Mouse (Mus musculus) embryo, embryonic 10.5 days (tissue): ENCODE results near the gene Ralgps1.
"Not testable (repeated sequence)": the region's sequence is repeated elsewhere in the genome, so short reads cannot be mapped to it uniquely, and the experiment has no call there.

Experiments
- DNase-seq: peaks from one replicate; pipeline ENCODE4 v3.0.0-alpha.2; 2015; ENCODE audit warnings: low spot score

Gene Ralgps1

DNA sequence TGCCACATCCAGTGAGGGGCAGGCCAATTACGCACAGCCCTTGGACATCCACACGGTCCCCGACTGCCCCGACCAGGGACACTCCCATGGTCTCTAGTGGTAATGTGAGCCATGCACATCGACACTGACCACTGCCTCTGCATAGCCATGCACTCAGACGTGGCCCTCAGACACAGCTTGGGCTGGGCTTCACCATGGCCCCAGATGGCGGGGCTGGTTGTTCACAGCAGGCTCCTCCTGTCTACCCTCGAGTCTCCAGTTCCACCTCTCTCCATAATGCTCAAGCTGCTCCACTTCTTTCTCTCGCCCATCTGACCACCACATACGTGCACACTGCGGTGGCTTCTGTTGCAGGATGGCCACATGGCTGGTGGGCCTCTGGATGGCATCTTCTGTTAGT lies 160.0 kb downstream of the Ralgps1 start:
- DNase-seq = not testable (repeated sequence)

DNA sequence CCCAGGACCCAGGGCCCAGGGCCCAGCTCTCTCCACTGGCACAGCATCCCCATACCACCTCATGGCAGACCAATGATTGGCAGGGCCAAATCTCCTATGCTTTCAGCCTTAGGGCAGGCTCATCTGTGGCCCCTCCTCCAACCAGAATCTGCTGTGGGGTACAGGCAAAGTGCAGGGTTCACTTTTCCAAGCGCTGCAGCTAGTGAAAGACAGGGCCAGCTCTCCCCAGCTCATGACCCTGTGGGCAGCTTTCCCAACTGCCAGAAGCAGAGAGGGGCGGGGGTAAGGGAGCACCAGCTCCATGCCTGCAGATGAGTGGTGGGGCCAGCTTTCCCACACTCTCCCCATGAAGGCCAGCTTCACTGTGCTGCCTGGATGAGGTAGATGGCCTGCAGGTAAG lies 160.4 kb downstream of the Ralgps1 start:
- no peak for DNase-seq

DNA sequence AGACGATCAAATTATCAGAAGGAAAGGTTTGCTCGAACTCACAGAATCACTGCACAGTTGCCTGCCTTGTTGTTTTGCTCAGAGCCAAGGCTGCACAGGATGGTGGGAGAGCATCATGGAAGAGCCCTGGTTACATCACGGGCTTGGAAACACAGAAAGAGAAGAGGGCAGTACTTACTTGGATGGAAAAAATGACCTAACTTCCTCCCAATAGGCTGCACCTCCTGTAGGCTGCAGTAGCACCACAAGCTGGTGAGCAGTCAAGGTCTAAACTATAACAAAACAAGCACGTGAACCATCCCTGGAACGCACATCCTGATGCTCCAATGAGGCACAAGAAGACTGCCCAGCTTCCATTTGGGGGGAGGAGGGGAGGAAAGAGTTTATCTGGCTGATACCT lies 163.2 kb downstream of the Ralgps1 start:
- DNase-seq = no peak

DNA sequence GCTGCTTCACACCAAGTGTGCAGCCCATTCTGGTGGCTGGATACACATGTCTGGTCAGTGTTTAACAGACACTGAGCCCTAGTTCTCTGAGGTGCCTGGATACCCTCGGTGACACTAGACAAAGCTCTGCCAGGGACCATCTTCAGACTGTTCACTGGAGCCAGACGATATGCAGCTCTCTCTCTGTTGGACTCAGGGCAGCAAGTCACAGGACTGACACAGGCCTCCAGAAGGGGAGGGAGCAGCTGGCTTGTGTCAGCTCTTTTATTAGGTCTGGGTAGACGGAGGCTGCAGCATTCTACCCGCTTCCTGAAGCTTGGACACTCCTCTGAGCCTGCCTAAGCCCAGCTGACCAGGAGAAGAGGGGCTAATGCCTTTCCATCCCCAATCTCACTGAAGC lies 164.2 kb downstream of the Ralgps1 start:
- DNase-seq = peak; percentile 27

DNA sequence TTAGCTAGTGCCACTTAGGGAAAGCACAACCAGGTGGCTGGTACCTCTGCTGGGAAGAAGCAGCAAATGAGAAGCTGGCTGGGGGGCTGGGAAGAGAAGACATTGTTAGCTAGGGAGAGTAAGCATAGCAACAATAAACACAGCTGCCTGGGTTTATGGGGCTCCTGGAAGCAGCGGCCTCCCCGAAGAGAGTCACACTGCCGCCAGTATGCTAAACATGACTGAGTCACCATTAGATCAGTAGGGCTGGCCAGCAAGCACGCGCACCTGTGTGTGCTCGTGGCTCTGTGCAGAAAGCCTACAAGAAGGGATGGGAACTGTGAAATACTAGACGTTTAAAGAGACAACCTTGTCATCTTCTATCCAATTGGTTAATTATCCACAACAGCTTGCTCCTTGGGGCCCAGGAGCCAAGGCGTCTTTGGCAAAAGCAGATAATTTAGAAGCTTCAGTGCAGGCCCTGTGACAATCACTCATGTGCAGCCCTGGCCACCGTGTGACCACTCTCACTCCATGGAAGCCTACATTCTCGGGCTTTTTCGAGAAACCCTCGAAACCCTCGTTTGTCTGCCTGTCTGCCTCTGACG lies 165.3 kb downstream of the Ralgps1 start:
- DNase-seq = peak; percentile 7

DNA sequence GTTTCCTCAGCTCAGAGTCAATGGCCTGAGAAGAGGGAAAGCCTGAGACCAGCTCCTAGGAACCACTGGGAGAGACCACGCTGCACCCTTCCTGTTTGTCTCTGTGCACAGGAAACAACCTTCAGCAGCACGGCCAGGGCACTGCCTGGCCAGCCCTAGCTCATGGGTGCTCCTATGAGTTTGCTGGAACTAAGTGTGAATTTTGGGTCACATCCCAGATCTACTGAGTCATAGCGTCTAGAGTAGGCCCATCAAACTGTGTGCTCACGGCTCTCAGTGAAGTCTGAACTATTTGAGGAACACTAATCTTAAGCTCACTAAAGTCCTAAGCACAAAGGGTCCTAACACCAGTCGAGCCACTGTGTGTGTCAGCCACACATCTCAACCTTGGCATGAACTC lies 166.3 kb downstream of the Ralgps1 start:
- DNase-seq = no peak

DNA sequence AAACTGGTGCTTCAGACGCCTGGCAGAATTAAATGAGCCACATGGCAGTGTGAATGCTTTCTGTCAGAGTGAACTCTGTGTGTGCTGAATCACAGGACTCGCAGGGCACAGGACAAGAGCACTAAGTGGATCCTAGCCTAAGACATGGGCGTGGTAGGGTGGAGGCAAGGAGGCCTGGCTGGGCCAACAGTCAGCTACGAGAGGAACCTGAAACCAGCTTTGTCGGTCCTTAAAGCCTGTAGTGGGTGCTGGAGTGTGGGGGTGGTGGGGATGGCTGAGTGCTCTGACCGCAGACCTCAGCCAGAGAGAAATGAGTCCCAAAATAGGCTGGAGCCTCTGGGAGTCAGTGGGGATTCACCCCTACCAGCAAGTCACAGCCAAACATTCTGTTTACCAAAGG lies 168.0 kb downstream of the Ralgps1 start:
- no peak for DNase-seq

DNA sequence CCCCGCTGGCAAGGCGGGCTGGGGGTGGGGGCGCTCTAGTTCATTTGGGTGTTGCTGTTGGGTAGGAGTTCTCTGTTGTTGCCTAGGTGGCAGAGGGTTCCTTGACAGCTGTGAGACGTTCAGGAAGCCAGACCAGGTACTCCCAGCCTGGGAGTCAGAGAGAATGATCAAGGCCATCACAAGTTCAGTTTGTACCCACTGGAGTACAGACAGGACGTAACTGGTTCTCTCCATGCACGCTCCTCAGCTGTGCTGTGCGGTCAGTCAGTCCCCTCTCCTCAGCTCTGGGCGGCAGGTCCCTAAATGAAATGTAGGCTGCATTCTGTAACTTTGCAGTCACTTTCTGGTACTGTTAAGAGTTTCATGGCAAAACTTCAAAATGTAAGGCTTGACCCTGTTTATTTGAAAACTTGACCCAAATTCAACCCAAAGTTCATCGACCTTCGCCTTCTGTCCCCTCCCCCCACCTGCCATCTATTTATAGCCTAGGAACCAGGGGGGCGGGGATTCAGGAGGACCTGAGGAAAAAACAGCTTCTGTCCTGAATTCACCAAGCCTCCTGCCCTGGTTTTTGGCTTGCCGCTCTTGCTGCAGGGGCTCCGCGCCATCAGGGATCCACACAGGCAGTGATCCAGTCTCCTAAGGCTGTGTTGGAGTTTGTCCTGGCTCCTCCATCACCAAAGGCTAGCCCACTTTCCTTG lies 170.8 kb downstream of the Ralgps1 start:
- peak; percentile 21 for DNase-seq

DNA sequence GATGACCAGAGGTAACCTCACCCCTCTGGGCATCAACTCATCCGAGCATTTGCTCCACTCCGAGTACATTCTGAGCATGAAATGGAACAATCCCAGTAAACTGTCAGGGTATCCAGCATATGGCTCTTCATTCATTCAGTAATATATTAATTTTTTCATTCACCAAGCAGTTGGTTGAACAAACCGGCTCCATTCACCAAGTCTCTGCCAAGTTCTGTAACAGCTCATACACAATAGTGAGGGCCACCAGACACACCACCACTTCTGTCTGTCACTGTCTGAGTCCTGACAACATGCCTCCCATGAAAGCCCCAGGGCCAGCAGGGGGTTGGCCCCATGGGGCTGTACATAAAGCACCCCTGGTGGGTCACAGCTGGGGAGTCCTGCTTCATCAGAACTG lies 181.3 kb downstream of the Ralgps1 start:
- no peak for DNase-seq

DNA sequence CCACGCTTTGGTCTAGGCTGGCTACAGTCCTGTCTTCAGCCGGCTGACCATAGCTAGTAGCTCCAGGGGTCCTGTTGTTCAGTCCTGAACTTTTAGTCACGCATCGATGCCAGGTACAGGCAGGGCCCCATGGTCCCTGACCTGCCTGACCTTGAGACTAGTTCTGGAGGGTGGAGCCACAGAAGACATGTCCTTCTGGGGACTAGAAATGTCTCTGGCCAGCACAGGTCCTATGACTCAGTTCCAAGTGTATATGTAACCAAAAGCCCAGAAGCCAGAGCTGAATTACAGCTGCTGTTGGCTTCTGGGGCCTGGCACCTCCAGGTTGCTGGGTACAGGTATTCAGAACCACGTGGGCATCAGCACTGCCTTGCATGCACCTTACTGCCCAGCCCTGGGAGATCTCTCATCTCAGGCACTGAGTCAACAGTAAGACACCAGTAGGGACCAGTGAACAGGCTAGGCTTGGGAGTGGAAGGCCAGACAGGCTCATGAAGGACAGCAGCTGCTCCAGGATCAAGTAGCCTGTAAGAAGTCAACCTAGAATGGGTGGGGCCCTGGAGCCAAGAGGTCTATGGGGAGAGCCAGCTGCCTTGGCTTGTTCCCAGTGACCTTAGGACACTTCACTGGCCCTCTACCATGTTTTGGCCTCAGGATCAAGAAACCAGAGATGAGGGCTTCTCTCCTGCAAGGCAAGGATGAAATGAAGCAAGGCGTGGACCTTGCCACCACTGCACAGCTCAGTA lies 182.2 kb downstream of the Ralgps1 start:
- DNase-seq = no peak

DNA sequence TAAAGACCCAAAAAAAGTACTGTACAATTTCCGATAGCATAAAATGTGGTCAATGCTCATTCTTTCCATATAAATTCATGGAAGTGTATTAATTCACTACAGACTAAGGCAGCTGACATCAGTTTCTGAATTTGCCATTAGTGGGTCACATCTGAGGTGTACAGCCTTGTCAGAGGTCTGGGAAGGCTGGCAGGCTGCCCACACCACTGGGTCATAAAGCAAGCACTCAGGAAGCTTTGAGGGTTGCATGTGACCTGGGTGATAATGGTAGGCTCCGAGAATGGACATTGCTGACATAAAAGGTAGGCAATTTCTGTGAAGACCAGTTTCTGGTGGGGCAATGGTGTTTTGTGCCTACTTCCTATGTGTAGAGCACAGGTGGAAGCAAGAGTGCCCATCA lies 183.4 kb downstream of the Ralgps1 start:
- no peak for DNase-seq

DNA sequence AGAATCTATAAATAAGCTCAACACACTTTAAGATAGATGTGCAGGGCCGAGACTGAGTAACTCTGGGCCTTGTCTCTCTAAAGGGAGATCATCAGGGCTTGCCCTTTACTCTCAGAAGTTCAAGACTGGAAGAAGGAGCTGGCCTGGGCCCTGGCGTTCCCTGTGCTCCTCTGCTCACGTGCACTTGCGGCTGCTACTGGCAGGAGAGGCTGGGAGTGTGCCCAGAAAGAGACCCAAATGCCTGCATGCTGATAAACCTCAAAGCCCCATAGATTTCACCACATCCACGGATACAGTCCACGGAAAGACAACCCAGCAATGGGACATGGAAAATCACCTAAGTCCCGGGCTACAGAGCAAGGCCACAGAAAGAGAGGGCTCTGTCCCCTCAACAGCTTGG lies 184.8 kb downstream of the Ralgps1 start:
- DNase-seq = no peak

DNA sequence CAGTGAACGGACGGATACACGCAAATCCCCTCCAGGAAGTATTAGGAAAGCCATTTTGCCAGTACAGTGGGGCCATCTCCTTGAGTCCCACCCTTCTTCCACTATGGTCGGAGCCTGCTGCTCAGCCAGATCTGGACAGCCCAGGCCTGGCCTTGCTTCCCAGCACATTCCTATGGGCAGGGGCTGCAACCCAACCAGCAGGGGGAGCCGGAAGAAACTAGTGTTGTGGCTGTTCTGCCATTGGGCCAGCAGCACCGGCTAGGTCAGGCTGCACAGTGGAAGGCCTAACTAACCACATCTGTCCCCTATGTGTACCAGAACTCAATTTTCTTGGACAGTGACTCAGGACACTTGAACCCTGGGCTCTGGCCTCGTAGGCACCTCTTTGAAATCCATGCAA lies 186.0 kb downstream of the Ralgps1 start:
- peak; percentile 52 for DNase-seq

DNA sequence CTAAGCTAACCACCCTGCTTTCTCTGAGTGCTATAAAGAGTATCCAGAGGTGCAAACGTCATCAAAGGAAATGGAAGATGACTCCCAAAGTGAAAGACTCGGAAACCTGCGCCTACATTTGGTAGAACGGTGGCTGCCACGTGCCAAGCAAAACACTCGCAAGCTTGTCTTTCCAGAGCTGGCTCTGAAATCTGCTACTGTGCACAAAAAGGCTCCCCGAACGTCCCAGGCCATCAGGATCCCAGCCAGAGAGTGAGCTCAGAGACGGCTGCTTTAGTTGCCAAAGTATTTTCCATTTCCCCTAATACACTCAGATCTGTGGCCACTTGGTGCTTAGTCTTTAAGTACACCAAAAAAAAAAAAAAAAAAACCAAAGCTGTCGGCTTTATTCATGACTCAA lies 186.6 kb downstream of the Ralgps1 start:
- DNase-seq = no peak

DNA sequence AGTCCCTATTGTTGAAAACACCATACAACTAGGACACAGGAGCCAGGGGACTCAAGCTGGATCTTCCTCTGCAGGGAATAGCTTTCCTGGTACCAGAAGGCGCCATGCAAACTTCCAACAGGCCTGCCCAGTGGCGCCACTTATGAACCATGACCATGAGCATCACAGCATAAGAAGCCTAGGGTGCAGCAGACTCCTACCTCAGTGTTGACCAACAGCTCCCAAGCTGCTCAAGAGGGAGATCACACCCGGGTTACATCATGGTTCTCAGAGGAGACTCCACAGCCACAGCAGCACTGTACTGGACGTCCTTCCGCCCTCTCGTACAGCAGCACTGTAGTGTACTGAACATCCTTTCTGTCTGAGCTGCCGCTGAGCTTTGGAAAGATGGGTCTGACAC lies 188.0 kb downstream of the Ralgps1 start:
- no peak for DNase-seq

DNA sequence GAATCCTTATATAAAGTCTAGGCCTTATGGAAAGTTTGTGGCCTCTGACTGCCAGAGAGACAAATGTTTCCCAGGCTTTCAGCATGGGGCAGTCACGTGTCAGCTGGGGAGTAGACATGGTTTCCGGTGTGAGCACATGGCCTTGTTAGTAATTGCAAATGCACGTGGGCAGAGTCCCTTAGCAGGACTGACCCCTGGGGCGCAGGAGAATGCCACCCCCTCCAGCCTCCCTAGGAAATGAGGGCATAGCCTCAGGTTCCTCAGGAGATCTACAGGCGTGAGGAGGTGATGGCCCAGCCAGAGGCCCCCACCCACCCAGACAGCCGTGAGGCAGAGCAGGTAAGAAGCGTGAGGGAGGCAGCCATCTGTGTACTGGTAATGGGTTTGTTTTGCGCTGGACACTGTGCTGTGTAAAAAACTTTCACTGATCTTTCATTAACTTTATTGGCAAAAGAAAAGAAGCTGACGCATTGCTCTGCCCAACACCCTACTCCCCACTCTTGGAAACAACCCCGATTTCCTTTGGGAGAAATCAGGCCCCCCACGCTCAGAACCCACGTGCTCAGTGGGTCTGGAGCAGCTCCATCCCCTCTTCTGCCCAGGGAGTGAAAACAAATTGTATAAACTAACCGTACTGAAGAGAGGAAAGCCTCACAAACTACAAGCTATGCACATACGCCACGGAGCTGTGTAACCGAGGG lies 191.2 kb downstream of the Ralgps1 start:
- peak; percentile 30 for DNase-seq

DNA sequence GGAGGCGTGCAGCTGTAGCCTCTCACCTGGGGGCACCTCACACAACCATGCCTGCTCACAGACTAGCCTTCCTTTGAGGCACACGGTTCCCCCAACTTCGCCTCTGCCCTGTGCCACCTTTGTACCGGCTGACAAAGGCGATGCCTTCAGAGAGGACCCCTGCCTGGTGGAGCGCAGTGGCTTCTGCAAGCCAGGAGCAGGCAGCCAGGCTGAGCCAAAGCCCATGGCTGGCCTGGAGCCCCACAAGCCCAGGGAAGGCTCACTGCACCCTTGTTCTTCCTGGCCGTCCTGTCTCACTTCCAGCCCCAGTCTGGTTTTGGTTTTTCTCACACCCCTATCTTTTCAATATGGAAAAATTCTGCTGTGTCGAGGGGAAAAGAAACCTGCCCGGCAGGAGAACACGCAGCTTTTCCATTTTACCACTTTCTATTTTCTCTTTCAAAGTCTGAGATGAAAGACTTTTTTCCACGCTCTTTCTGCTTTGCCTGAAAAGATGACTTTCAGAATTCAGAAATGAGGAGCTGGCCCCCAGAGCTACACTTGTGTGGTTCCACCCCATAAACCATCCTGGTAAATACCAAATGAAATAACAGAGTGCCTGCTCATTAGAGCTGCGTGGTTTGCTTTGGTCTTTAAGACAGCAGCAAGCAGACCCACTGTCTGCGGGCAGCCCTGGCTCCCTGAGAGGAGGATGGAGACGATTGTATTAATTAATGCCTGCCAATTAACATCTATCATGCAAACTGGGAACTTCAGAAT lies 191.9 kb downstream of the Ralgps1 start:
- DNase-seq = no peak

DNA sequence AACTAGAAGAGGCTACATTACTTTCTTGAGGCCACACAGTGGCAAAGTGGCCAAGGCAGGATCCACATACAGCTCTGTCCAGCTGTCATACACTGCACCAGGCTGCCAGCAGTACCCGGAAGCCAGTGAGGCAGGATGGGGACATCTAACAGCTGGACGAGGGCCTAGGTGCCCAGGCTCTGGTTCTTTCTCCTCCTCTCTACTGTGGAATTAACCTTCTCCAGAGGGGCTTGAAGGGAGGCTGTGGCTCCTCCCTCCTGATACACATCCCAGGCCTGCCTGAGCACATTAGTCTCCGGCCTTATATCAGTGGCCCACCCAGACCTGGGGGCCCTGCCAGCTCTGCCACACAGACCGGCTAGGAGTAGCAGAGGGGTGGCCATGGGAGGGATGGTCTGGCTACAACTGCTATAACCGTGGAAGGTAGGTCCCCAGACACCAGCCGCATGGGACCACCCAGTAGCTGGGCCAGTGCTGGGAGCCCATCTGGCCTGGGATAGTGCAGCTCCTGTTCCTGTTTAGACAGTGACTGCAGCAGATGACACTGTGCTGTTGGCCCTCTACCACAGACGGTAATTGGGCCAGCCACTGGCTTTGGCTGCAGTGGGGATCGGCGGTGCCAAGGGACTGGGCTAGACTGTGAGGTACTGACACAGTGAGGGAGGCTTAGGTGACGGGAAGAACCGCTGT lies 192.9 kb downstream of the Ralgps1 start:
- DNase-seq = peak; percentile 18

DNA sequence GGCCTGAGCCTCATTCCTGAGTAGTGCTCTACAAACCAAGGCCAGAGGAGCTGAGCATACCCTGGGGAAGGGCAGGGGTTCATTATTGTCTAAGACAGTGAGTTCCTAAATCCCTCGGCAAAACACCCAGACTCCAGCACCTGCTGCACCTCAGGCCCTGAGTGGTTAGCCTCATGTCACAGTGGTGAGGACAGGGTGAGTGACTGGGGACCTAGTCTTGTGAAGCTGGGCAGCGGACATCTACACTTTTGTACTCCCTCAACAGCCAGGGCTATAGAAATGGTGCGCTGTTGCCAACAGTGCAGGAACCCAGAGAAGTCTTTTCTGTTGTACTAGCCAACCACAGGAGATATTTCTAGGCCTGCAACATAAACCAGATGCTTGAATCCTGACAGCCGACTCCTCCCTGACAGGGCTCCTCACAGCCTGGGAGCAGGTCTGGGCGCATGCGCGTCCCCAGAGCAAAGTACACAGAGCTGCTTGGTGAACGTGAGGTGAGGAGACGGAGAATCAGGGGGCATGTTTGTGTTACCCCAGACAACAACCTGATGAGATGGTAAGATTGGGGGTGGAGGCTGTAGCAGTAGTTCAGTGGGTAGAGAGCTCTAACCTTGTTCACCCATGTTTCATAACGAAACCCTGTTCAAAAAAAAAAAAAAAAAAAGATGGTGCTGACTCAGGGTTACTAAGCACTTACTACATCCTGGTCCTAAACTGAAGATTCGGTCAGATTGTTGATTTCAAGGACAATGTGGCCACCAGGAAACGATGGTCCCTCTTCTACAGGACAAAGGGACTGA lies 193.6 kb downstream of the Ralgps1 start:
- peak; percentile 23 for DNase-seq

DNA sequence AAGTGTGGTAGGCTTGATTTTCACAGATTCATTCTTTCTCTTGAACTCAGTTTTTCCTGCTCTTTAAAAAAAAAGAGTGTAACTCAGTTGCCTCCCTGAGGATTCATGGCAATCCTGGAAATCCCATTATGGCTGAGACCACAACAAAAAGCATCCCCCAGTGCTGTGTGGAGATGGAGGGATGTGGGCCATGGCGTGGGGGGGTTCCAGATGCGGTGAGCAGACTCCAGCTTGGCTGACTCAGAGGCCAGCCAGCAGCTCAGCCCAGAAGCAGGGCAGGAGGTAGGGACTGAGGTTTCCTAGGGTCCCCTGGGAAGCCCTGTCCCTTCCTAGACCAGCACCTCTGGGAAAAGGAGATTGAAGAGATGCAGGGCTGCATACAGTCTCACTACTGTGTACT lies 194.4 kb downstream of the Ralgps1 start:
- DNase-seq = no peak

DNA sequence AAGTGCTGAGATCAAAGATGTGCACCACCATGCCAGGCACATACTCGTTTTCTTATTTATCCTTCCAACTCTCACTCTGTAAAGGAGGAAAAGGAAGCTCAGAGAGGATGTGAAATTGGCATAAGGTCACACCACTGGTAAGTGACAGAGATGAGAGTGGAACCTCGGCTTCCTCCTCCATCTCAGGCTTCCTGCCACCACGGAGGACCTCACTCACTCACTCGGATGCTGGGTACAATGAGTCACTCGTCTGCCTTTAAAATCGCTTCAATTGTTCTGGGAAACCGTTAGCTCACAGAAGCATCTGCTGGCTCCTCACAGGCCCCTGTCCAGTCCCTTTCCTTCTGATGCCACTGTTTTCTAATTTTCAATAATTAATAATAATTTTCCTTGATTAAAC lies 194.8 kb downstream of the Ralgps1 start:
- no peak for DNase-seq
